ENCODE assay signal across 10 mouse cellular contexts in genomic region chr3:107081227-107081626, GRCm38 (mm10). TPM values are rescaled to one million over a fixed set of nuclear protein-coding genes. Genes with fewer than 3 reads are reported as not detected.
DNase-seq lines count a peak whose midpoint lies in the region; ATAC-seq and TF ChIP-seq lines count a peak whose summit lies in the region.
"Had no signal": no experiment of that assay in that cellular context is flagged by ENCODE, and none has a peak within 500 bp of the region (broad histone marks: within the 10 kb centered on the region; RNA-seq: fewer than 3 reads in every experiment).

No protein-coding gene starts in this region.

- no peaks in the 10 kb centered on the region for H3K9me3 ChIP-seq in intestine, postnatal 0 days (ENCODE audit: control insufficient read depth)
- H3K9me3 ChIP-seq in intestine, embryonic 15.5 days, result no peaks in the 10 kb centered on the region
- H3K9me3 ChIP-seq in CH12.LX (replicated peaks; ENCODE audit: low read length), result peaks cover 3% of the 10 kb centered on the region
- no peaks in the 10 kb centered on the region for H3K9me3 ChIP-seq in kidney, embryonic 16.5 days (ENCODE audit: low read length)
- H3K9me3 ChIP-seq: limb, embryonic 13.5 days had no signal

- TF ChIP-seq RAD21 in CH12.LX (IDR thresholded peaks at IDR 0.05; ENCODE audit: low read depth, low read length), result peak; percentile 84

- 37% methylated on average over 3 of the region's 3 CpGs for WGBS in intestine, postnatal 0 days
- 24% methylated on average over 3 of the region's 3 CpGs for WGBS in intestine, embryonic 15.5 days
- 28% methylated on average over 3 of the region's 3 CpGs for WGBS in kidney, embryonic 16.5 days

- peak; percentile 70 for TF ChIP-seq CTCF in intestine, postnatal 0 days (IDR thresholded peaks at IDR 0.05; ENCODE audit: low read depth)
- peak; percentile 32 to 91; a peak in 3 of 4 replicates for TF ChIP-seq CTCF in CH12.LX (conservative IDR thresholded peaks at IDR 0.05 in 1 of 2, IDR thresholded peaks at IDR 0.05 in 1 of 2; ENCODE audit: low read depth in 2 of 2, low read length in 2 of 2)

- H3K4me2 ChIP-seq in intestine, postnatal 0 days (replicated peaks; ENCODE audit: low read depth), result no peak overlapping the region
- H3K4me2 ChIP-seq in intestine, embryonic 15.5 days (replicated peaks), result no peak overlapping the region
- 0 out of 2 replicates have a peak overlapping the region, but pooled peaks have one; percentile 5 for H3K4me2 ChIP-seq in CH12.LX (ENCODE audit: insufficient read depth, low read depth, poor library complexity, severe bottlenecking)
- no peak overlapping the region for H3K4me2 ChIP-seq in kidney, embryonic 16.5 days (replicated peaks; ENCODE audit: low read depth, low read length)
- H3K4me2 ChIP-seq: limb, embryonic 13.5 days had no signal

- H3K4me3 ChIP-seq in intestine, postnatal 0 days (ENCODE audit: low read depth, low read length), result no peak overlapping the region
- H3K4me3 ChIP-seq in intestine, embryonic 15.5 days (replicated peaks), result no peak overlapping the region
- no peak overlapping the region for H3K4me3 ChIP-seq in CH12.LX (replicated peaks in 1 of 3; ENCODE audit: low read depth in 2 of 3, low read length in 2 of 3, poor library complexity in 1 of 3)
- no peak overlapping the region for H3K4me3 ChIP-seq in kidney, embryonic 16.5 days (ENCODE audit: low read length)
- H3K4me3 ChIP-seq: limb, embryonic 13.5 days had no signal

- no peaks in the 10 kb centered on the region for H3K4me1 ChIP-seq in intestine, postnatal 0 days (replicated peaks; ENCODE audit: control insufficient read depth, insufficient read depth, low read length)
- H3K4me1 ChIP-seq in intestine, embryonic 15.5 days (replicated peaks), result no peaks in the 10 kb centered on the region
- peaks cover 27 to 49% of the 10 kb centered on the region in 2 experiments for H3K4me1 ChIP-seq in CH12.LX (ENCODE audit: control insufficient read depth in 1 of 2, insufficient read depth in 2 of 2)
- no peaks in the 10 kb centered on the region for H3K4me1 ChIP-seq in kidney, embryonic 16.5 days (ENCODE audit: insufficient read depth, low read length)
- H3K4me1 ChIP-seq: limb, embryonic 13.5 days had no signal

- no peak for DNase-seq in CH12.LX (ENCODE audit: extremely low read depth)
- DNase-seq in ZHBTc4 (ENCODE audit: low read depth, low spot score), result peak; percentile 28
- peak; percentile 63 for DNase-seq in induced T-regulatory cell, adult 2 months (ENCODE audit: low read depth)
- no peak for DNase-seq in right cerebral cortex, postnatal 14 days
- DNase-seq in right cerebral cortex, adult 18-20 months, result no peak
- DNase-seq: adrenal gland, postnatal 36 days had no signal

- TF ChIP-seq POLR2A in CH12.LX (IDR thresholded peaks at IDR 0.05; ENCODE audit: low read depth, low read length), result no peak

- no peak overlapping the region for H3K9ac ChIP-seq in intestine, postnatal 0 days (ENCODE audit: low read depth, low read length)
- H3K9ac ChIP-seq in intestine, embryonic 15.5 days, result no peak overlapping the region
- no peak overlapping the region for H3K9ac ChIP-seq in CH12.LX (ENCODE audit: insufficient read depth, low read depth)
- H3K9ac ChIP-seq in kidney, embryonic 16.5 days (replicated peaks; ENCODE audit: low read length), result no peak overlapping the region
- H3K9ac ChIP-seq: limb, embryonic 13.5 days had no signal

- in situ Hi-C loops in CH12.LX (cut with MboI; ENCODE audit: low pct_ligation_motif_present, low pct_unique_long_range_greater_than_20kb, low sequenced_read_pairs), result loop anchor here (10.0 kb wide), 1 partner anchor 146 kb away; no protein-coding TSS in a partner anchor

- dilution Hi-C loops in CH12.LX (cut with MboI; ENCODE audit: extremely low pct_ligation_motif_present, extremely low pct_unique_long_range_greater_than_20kb, low sequenced_read_pairs), result no loop called here

- no peaks in the 10 kb centered on the region for H3K27me3 ChIP-seq in intestine, postnatal 0 days (replicated peaks; ENCODE audit: control insufficient read depth, insufficient read depth, low read length)
- no peaks in the 10 kb centered on the region for H3K27me3 ChIP-seq in intestine, embryonic 15.5 days (replicated peaks)
- H3K27me3 ChIP-seq in CH12.LX (replicated peaks), result no peaks in the 10 kb centered on the region
- H3K27me3 ChIP-seq in kidney, embryonic 16.5 days (ENCODE audit: insufficient read depth, low read length), result no peaks in the 10 kb centered on the region
- H3K27me3 ChIP-seq: limb, embryonic 13.5 days had no signal

- 0 out of 2 replicates have a peak, but pooled peaks have one; percentile 35 for TF ChIP-seq EP300 in CH12.LX (IDR thresholded peaks at IDR 0.05; ENCODE audit: low read length)

- ATAC-seq in intestine, postnatal 0 days, result no peak
- ATAC-seq in intestine, embryonic 15.5 days, result no peak
- no peak for ATAC-seq in kidney, embryonic 16.5 days (ENCODE audit: low FRiP score, low TSS enrichment)

- no peak overlapping the region for H3K27ac ChIP-seq in intestine, postnatal 0 days (ENCODE audit: low read depth, low read length)
- no peak overlapping the region for H3K27ac ChIP-seq in intestine, embryonic 15.5 days
- H3K27ac ChIP-seq in CH12.LX (ENCODE audit: insufficient read depth, low read depth), result no peak overlapping the region
- no peak overlapping the region for H3K27ac ChIP-seq in kidney, embryonic 16.5 days (ENCODE audit: low read length)
- H3K27ac ChIP-seq: limb, embryonic 13.5 days had no signal

- no peaks in the 10 kb centered on the region for H3K79me2 ChIP-seq in CH12.LX (replicated peaks; ENCODE audit: control insufficient read depth, extremely low read depth, insufficient read depth, poor library complexity, severe bottlenecking)

- H3K36me3 ChIP-seq in intestine, postnatal 0 days (ENCODE audit: control insufficient read depth, insufficient read depth), result no peaks in the 10 kb centered on the region
- no peaks in the 10 kb centered on the region for H3K36me3 ChIP-seq in intestine, embryonic 15.5 days
- H3K36me3 ChIP-seq in CH12.LX (replicated peaks in 1 of 2; ENCODE audit: control insufficient read depth in 1 of 2, insufficient read depth in 1 of 2, low read length in 1 of 2), result no peaks in the 10 kb centered on the region
- H3K36me3 ChIP-seq in kidney, embryonic 16.5 days (ENCODE audit: insufficient read depth, low read length), result no peaks in the 10 kb centered on the region
- H3K36me3 ChIP-seq: limb, embryonic 13.5 days had no signal

TF ChIP-seq in CH12.LX, 34 proteins besides CTCF, POLR2A, EP300 and RAD21 (continues in another document):
- TF ChIP-seq BHLHE40 (IDR thresholded peaks at IDR 0.05; ENCODE audit: low read depth, low read length) (0 out of 2 replicates have a peak, but pooled peaks have one; percentile 22), NRF1 (IDR thresholded peaks at IDR 0.05; ENCODE audit: low read depth, low read length) (no peak), HCFC1 (IDR thresholded peaks at IDR 0.05; ENCODE audit: low read depth, low read length) (0 out of 2 replicates have a peak, but pooled peaks have one; percentile 28), JUN (IDR thresholded peaks at IDR 0.05; ENCODE audit: insufficient read depth, low read depth, low read length) (0 out of 2 replicates have a peak, but pooled peaks have one; percentile 20), MEF2A (IDR thresholded peaks at IDR 0.05; ENCODE audit: borderline replicate concordance, low read depth, low read length) (peak; percentile 54; the same call in 1 of the 2 replicates), TBP (conservative IDR thresholded peaks at IDR 0.05; ENCODE audit: low read depth, low read length) (no peak), ZMIZ1 (IDR thresholded peaks at IDR 0.05; ENCODE audit: low read depth, low read length) (no peak), USF2 (conservative IDR thresholded peaks at IDR 0.05; ENCODE audit: low read depth, low read length) (no peak), PAX5 (IDR thresholded peaks at IDR 0.05; ENCODE audit: low read length) (no peak), MAZ (IDR thresholded peaks at IDR 0.05; ENCODE audit: low read depth, low read length) (no peak), MXI1 (IDR thresholded peaks at IDR 0.05; ENCODE audit: low read depth, low read length) (0 out of 2 replicates have a peak, but pooled peaks have one; percentile 30), CHD2 (IDR thresholded peaks at IDR 0.05; ENCODE audit: low read length) (no peak), ETS1 (conservative IDR thresholded peaks at IDR 0.05; ENCODE audit: low read depth, low read length) (peak; percentile 28; the same call in 1 of the 2 replicates), ELF1 (IDR thresholded peaks at IDR 0.05; ENCODE audit: low read depth, low read length) (0 out of 2 replicates have a peak, but pooled peaks have one; percentile 24), POLR2AphosphoS2 (IDR thresholded peaks at IDR 0.05; ENCODE audit: low read depth, low read length) (no peak), SIN3A (IDR thresholded peaks at IDR 0.05; ENCODE audit: low read length) (peak; percentile 68; the same call in 1 of the 2 replicates), CHD1 (IDR thresholded peaks at IDR 0.05; ENCODE audit: low read depth, low read length) (no peak), SMC3 (IDR thresholded peaks at IDR 0.05; ENCODE audit: low read depth, low read length) (peak; percentile 97), RCOR1 (conservative IDR thresholded peaks at IDR 0.05; ENCODE audit: low read depth, low read length) (0 out of 2 replicates have a peak, but pooled peaks have one; percentile 27), E2F4 (IDR thresholded peaks at IDR 0.05; ENCODE audit: insufficient replicate concordance, low read depth, low read length) (0 out of 2 replicates have a peak, but pooled peaks have one; percentile 23), MAX (IDR thresholded peaks at IDR 0.05; ENCODE audit: low read length) (peak; percentile 72; the same call in 1 of the 2 replicates), NELFE (IDR thresholded peaks at IDR 0.05; ENCODE audit: low read depth, low read length) (no peak)

RNA-seq across cellular contexts. Expression of gene Kcna2, which starts 19.7 kb away (rescaled TPM):
- polyA plus RNA-seq in intestine, postnatal 0 days (2015; fragmentation: Nextera tagmentation; extraction: Ambion mirVana), result 0.05 and 0.07 TPM in 2 replicates
- polyA plus RNA-seq in intestine, embryonic 15.5 days (2015; fragmentation: Nextera tagmentation; extraction: Ambion mirVana), result 0.08 and 0.09 TPM in 2 replicates
- total RNA-seq in CH12.LX (2012; rRNA removed) (not detected in 2 replicates), CH12.LX (2014; rRNA removed) (not detected in 2 replicates)
- not detected in 2 replicates for polyA plus RNA-seq in CH12.LX (2012; ENCODE audit: insufficient read length, low read depth)
- polyA plus RNA-seq in kidney, embryonic 16.5 days (2015; fragmentation: Nextera tagmentation; extraction: Ambion mirVana), result 0.02 and 0.09 TPM in 2 replicates

RNA-seq across cellular contexts. Expression of gene Kcna3, which starts 45.3 kb away (rescaled TPM):
- 0.13 and 0.29 TPM in 2 replicates for polyA plus RNA-seq in intestine, postnatal 0 days (2015; fragmentation: Nextera tagmentation; extraction: Ambion mirVana)
- 0.96 and 1.2 TPM in 2 replicates for polyA plus RNA-seq in intestine, embryonic 15.5 days (2015; fragmentation: Nextera tagmentation; extraction: Ambion mirVana)
- total RNA-seq in CH12.LX (2012; rRNA removed) (0.84 and 0.85 TPM in 2 replicates), CH12.LX (2014; rRNA removed) (not detected in 2 replicates)
- not detected in 2 replicates for polyA plus RNA-seq in CH12.LX (2012; ENCODE audit: insufficient read length, low read depth)
- polyA plus RNA-seq in kidney, embryonic 16.5 days (2015; fragmentation: Nextera tagmentation; extraction: Ambion mirVana), result 1.1 and 1.2 TPM in 2 replicates

Comparison
In these comparisons a context has a peak if more than half of its experiments do, and no peak if none do; other contexts are left out.
1. DNase-seq: peak in ZHBTc4 (single experiment) and induced T-regulatory cell, adult 2 months (single experiment); none in CH12.LX (single experiment), right cerebral cortex, postnatal 14 days (single experiment) and right cerebral cortex, adult 18-20 months (single experiment).